Mouse (Mus musculus) right cerebral cortex, postnatal 36 days (tissue): Measurements from ENCODE around the gene Camta1.
A peak's percentile ranks its signal among the peaks of the same experiment; 100 is the strongest.

Source experiments
- DNase-seq, 2 experiments: peaks; one replicate each; pipeline ENCODE4 v3.0.0; 2022; ENCODE audit warnings: low spot score in 2 of 2, mixed read lengths in 1 of 2

Camta1 gene

GRCm38 (mm10) chr4:151386701-151387451 is 474.8 kb downstream of the Camta1 start:
- no peak for DNase-seq

DNA sequence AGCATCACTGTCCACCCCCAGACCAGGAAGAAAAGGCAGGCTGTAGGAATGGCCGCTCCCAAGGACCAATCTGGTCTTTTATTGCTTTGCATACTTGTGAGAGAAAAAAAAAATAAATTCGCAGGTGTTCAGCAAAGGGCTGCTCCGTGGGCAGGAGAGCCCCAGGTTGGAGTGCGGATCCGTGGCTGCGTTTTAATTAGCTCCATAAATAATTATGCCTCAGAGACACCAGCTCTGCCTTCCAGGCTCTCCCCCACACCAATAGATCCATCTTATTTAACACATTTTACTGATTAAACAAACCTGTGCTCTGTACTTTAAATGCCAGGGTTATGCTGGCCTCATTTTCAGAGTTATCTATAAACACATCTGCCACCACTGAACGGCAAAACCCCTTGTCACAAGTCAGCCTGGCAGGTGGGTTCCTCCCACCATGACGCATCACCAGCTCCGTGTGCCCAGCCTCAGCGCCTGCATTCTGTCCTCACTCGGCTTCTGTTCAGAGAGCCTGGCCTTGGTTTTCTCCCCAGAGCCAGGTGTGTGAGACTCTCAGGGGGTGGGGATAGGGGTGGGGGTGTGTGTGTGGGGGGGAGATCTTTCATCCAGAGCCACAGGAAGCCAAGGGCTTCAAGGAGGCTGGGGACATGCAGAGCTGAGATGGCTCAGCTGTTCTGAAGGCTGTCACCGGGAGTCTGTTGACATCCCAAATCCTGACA is 475.5 kb downstream of the Camta1 start:
- DNase-seq: no peak

DNA sequence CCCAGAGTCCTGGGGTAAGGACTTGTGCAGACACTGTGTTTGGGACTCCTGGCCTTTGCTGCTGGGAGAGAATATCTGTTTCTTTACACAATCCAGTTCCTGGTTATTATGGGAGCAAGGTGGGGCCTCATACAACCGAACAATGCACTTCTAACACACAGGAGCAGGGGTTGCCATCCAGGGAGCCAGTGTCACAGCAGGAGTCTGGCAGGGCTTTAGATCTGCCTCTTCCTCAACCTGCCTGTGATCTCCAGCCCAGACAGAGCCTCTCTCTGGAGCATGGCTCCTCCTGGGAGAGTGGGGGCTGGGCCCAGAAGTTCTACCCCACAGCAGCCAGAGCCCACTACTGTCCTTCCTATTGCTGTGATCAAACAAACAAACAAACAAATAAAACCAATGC is 483.9 kb downstream of the Camta1 start:
- no peak for DNase-seq

- no peak for DNase-seq
Observed at GRCm38 (mm10) chr4:151376234-151376633, 485.4 kb downstream of the Camta1 start.

GRCm38 (mm10) chr4:151372855-151373566 is 488.7 kb downstream of the Camta1 start:
- no peak for DNase-seq

- DNase-seq: no peak
Observed at GRCm38 (mm10) chr4:151366941-151367545, 494.6 kb downstream of the Camta1 start.

DNA sequence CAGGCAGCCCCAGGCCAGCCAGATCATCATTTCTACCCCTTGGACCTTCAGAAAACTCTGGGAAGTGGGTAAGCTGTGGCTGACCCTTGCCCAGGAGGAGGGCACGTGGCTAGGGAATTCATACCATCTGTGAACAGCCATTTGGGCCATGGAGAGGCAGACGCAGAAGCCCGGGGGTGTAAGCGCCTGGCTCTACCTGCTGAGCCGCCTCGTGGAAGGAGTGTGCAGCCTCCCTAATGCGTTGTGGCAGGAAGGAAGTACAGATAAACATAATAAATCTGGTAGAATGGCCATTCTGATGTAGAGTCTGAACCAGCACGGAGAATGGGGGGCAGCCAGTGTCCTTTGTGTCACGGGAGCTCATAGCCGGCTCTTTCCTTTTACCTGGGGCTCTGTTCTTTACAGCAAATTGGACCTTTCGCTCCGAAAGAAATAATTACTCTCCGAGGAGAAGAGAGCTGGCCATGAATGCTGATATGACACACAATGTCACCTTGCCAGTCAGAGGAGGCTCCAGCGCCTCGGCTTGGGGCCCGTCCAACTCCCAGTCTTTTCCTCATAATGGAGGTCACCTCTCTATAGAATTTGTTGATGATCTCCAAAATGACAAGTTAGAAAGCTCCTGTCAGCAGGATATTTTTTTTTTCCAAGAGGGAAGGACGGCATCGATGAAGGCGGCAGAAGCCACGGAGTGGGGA is 500.6 kb downstream of the Camta1 start:
- DNase-seq: no peak

DNA sequence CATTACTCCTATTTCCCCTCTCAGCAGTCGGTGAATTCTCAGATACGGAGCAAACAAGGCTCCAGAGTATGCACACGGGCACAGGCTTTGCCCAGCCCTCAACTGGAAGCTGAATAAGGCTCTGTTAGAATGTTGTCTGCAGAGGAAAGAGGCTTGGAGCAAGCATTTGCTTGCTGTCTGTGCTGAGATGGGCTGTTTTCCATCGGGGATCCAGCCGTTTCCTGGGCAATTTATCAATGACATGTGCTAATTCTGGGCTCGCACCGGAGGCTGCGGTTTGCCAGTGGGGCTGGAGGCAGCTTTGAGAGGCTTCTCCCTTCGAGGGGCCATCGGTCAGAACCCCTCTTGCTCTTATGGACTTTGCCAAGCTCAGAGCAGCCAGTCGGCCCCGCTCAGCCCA is 506.2 kb downstream of the Camta1 start:
- DNase-seq: no peak

GRCm38 (mm10) chr4:151352791-151353190 is 508.9 kb downstream of the Camta1 start:
- DNase-seq: no peak

- DNase-seq: no peak
Observed at GRCm38 (mm10) chr4:151352249-151352648, 509.4 kb downstream of the Camta1 start.

- peak in 1 of 2 experiments; percentile 6 for DNase-seq
Observed at GRCm38 (mm10) chr4:151351757-151352156, 509.9 kb downstream of the Camta1 start.

- DNase-seq: no peak
Observed at GRCm38 (mm10) chr4:151347620-151348019, 514.1 kb downstream of the Camta1 start.

DNA sequence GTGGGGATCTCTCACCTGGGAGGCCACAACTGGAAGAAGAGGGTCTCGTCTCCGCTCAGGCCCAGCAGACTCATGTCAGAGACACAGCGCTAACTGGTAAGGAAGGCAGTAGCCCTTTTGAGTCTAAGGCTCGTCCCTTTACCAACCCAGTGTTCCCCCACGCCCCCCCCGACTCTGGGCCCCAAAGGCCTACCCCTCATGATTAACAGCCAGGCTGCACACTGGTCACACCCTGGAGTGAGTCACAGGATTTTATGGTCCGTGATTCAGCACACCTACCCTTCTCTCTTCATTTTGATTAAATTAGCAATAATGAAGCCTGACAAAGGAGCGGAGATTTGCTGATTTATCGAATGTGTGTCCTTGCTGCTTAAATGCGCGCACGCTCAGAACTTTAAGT is 515.0 kb downstream of the Camta1 start:
- DNase-seq: no peak

DNA sequence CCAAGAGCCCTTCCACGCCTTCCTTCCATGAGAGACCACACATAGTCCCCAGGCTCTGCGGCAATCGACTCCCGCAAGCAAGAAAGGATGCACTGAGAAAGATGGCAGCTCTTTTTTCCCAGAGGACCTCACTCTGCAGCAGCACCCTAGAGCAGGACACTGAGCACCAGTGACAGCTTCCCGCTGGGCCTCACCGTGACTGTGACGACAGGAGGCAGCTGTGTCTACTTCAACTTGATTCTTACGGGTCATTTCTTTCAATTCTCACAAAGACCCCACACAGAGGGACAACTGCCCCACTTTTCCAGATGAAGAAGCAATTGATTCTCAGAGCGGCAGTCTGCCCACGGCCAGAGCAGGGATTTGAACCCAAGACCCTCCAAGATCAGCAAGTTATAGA is 516.9 kb downstream of the Camta1 start:
- DNase-seq: no peak

DNA sequence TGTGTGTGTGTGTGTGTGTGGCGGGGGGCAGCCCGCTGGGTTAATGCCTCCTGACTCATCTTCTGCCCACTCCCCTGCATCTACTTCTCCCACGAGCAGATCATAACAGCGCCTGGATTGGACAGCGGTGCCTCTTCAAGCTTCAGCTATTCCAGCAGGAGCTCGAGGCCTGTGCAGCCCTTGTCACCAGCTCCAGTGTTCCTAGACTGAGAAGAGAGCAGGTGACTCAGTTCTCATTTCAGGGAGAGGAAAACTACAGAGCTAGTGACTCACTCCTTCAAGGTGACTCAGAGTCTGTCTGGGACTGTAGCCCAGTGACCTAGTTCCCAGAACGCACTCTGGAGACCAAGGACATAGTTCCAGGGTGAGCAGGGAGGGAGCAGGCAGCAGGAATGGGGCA is 522.3 kb downstream of the Camta1 start:
- DNase-seq: peak; percentile 47 to 67

DNA sequence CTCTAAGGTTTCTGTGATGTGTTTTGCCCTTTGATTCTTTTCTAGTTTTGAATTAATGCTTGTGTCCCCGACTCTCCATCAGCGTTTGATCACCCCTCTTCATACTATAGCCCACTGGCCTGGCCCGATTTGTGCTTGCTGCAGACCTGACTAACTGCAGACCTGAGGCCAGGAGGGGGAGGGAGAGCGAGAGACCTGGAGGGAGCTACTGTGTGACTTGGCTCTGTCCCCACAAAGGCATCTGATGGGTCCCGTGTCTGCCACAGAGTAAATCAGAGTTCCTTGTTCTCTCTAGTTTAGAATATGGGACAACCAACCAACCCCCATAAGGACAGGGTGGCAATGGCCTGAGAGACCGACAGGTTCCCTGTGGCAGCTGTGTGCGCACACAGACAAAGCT is 522.7 kb downstream of the Camta1 start:
- DNase-seq: no peak

DNA sequence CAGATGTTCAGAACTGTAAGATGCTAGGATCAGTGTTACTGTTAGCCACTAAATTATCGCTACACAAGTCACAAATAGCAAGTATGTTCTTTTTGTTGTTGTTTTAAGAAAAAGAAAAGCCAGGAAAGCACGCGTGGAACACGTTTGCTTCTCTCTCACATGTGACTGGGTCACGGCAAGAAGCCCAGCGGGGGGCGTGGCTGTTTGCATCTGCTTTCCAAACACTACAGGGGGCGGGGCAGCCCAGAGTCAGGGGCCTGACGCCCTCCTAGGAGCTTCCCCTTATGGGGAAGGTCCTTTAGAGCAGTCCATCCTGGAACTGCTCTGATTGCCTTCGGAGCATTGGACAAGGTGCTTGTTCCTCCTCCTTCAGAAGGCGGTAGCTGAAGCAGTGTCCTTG is 524.1 kb downstream of the Camta1 start:
- DNase-seq: no peak

GRCm38 (mm10) chr4:151336413-151336812 is 525.3 kb downstream of the Camta1 start:
- no peak for DNase-seq

DNA sequence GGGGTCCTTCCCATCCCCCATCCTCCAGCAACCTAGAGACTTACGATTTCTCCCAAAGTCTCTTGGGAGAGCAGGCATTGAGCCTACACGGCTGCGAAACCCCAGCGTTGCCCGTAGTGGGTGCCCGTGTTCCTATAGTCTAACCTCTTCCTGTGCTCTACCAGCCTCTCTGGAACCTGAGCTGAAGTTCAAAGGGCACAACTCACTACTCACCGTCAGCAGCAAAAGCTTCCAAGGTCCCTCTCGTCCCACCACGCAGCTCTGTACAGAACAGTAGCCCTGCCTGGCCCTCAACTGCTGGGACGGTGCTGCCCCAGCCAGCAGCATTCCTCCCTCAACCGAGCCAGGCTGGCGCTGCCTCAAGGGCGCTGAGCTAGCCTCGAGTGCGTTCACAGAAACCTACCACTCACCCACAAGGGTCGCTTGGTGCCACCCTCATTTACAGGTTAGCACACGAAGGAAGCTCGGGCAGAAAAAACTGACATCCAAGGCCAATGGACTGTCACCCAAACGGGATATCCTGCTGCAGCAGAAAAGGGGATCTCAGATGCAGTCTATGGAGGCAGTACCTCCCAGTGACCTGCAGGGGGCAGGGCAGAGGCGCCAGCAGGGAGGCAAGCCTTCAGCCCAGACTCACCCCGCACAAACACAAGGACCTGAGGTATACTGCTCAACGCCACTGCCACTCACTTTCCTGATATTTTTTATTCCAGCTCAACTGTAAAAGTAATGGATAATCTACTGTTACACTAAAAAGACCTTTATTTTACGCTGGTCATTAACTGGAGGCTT is 526.5 kb downstream of the Camta1 start:
- no peak for DNase-seq

GRCm38 (mm10) chr4:151332074-151332849 is 529.4 kb downstream of the Camta1 start:
- DNase-seq: no peak
